Mouse (Mus musculus) G1E (cell line): ENCODE results near the gene Hdac4. TPM values are rescaled to one million over a fixed set of nuclear protein-coding genes. Genes with fewer than 3 reads are reported as not detected.

Source experiments
- ATAC-seq: 2 replicates; pipeline ENCODE4 v1.8.0; 2016; ENCODE audit warnings: mild to moderate bottlenecking; ENCODE audit not compliant: insufficient number of reproducible peaks, poor library complexity, low FRiP score, severe bottlenecking; ENCODE audit errors: extremely low read depth
- DNase-seq: peaks from one replicate; pipeline ENCODE4 v3.0.0; 2012; ENCODE audit warnings: low spot score
- H3K27me3 ChIP-seq: 2 replicates; pipeline ENCODE4 v1.6.1; 2012; ENCODE audit warnings: mild to moderate bottlenecking, low read length, inconsistent platforms; ENCODE audit not compliant: insufficient read depth
- H3K36me3 ChIP-seq: replicated peaks from 2 replicates; pipeline ENCODE3; 2012; ENCODE audit warnings: mild to moderate bottlenecking, inconsistent platforms
- H3K4me1 ChIP-seq: 2 replicates; pipeline ENCODE4 v1.6.1; 2012; ENCODE audit warnings: low read depth, low read length, inconsistent platforms, mixed read lengths; ENCODE audit not compliant: insufficient read depth
- H3K4me3 ChIP-seq: 2 replicates; pipeline ENCODE4 v1.5.1; 2012; ENCODE audit warnings: low read depth, mild to moderate bottlenecking, inconsistent platforms, low read length, moderate library complexity, mixed read lengths
- H3K9me3 ChIP-seq: replicated peaks from 2 replicates; pipeline ENCODE4 v1.6.1; 2012; ENCODE audit warnings: inconsistent platforms
- CTCF ChIP-seq: IDR thresholded peaks from 2 replicates; pipeline ENCODE4 v1.5.1; 2012; ENCODE audit warnings: low read depth, low read length, inconsistent platforms, mixed read lengths
- GATA1 ChIP-seq: IDR thresholded peaks from 2 replicates; pipeline ENCODE4 v1.6.1; 2012; ENCODE audit warnings: borderline replicate concordance, low read length, inconsistent platforms, mixed read lengths
- GATA2 ChIP-seq: IDR thresholded peaks from 2 replicates; pipeline ENCODE4 v1.6.1; 2012; ENCODE audit warnings: low read depth, low read length, inconsistent platforms, borderline replicate concordance
- POLR2AphosphoS5 ChIP-seq: IDR thresholded peaks from 2 replicates; pipeline ENCODE4 v1.6.1; 2012; ENCODE audit warnings: low read depth, low read length, inconsistent platforms; ENCODE audit not compliant: insufficient replicate concordance
- TAL1 ChIP-seq: conservative IDR thresholded peaks from 2 replicates; pipeline ENCODE4 v1.6.1; 2012; ENCODE audit warnings: low read depth, low read length, inconsistent platforms, mixed read lengths
- polyA plus RNA-seq: library from polyadenylated mRNA; stranded (reverse); fragments of >175 nt; gene quantifications from 2 replicates; pipeline ENCODE4 v1.2.3, GENCODE M21; 2012
- total RNA-seq, 2 experiments: library from RNA; stranded (forward) in 1 of 2; stranded (reverse) in 1 of 2; fragments of 200-1000 nt in 1 of 2; fragments of >200 nt in 1 of 2; fragmentation: Nextera tagmentation in 1 of 2; gene quantifications; 2 replicates each; pipeline ENCODE4 v1.2.3; 2014 to 2017

The Hdac4 gene
- total and polyA plus RNA-seq, 3 experiments = 15.0 to 27.2 (median 19.7) TPM

GRCm38 (mm10) chr1:92028158-92028557 lies 167.3 kb downstream of the Hdac4 start:
- no peaks in the 10 kb centered on the region; the same call in 1 of the 2 replicates for H3K9me3 ChIP-seq
- TF ChIP-seq POLR2AphosphoS5 = no peak
- TF ChIP-seq CTCF = no peak
- no peak for TF ChIP-seq TAL1
- TF ChIP-seq GATA2 = no peak
- TF ChIP-seq GATA1 = no peak
- H3K27me3 ChIP-seq = no peaks in the 10 kb centered on the region
- DNase-seq (no peak), ATAC-seq (no peak)
- H3K4me3 ChIP-seq = no peak overlapping the region
- no peaks in the 10 kb centered on the region for H3K4me1 ChIP-seq
- H3K36me3 ChIP-seq = peaks cover 67% of the 10 kb centered on the region

GRCm38 (mm10) chr1:92026351-92026750 lies 169.1 kb downstream of the Hdac4 start:
- Histone ChIP-seq H3K4me1 (peaks cover 5% of the 10 kb centered on the region; the same call in 1 of the 2 replicates), H3K9me3 (no peaks in the 10 kb centered on the region; the same call in 1 of the 2 replicates), H3K27me3 (no peaks in the 10 kb centered on the region), H3K36me3 (peaks cover 73% of the 10 kb centered on the region), H3K4me3 (no peak overlapping the region)
- no peak for DNase-seq
- ATAC-seq = no peak
- TF ChIP-seq GATA2 = no peak
- no peak for TF ChIP-seq GATA1
- no peak for TF ChIP-seq TAL1
- TF ChIP-seq POLR2AphosphoS5 = no peak
- no peak for TF ChIP-seq CTCF

- ATAC-seq = no peak
- no peaks in the 10 kb centered on the region; the same call in 1 of the 2 replicates for H3K9me3 ChIP-seq
- no peak for DNase-seq
- no peak overlapping the region for H3K4me3 ChIP-seq
- peaks cover 7% of the 10 kb centered on the region; the same call in 1 of the 2 replicates for H3K4me1 ChIP-seq
- no peak for TF ChIP-seq TAL1
- TF ChIP-seq CTCF = no peak
- TF ChIP-seq POLR2AphosphoS5 = no peak
- TF ChIP-seq GATA2 = no peak
- TF ChIP-seq GATA1 = no peak
- H3K36me3 ChIP-seq = peaks cover 65% of the 10 kb centered on the region
- no peaks in the 10 kb centered on the region for H3K27me3 ChIP-seq
Measured at GRCm38 (mm10) chr1:92023906-92024305, 171.6 kb downstream of the Hdac4 start.

- no peak for TF ChIP-seq TAL1
- TF ChIP-seq CTCF = no peak
- no peak for TF ChIP-seq POLR2AphosphoS5
- no peak for TF ChIP-seq GATA1
- no peak for TF ChIP-seq GATA2
- Histone ChIP-seq H3K4me3 (no peak overlapping the region), H3K27me3 (no peaks in the 10 kb centered on the region), H3K4me1 (peaks cover 7% of the 10 kb centered on the region; the same call in 1 of the 2 replicates), H3K36me3 (peaks cover 57% of the 10 kb centered on the region), H3K9me3 (no peaks in the 10 kb centered on the region; the same call in 1 of the 2 replicates)
- DNase-seq (no peak), ATAC-seq (no peak)
Measured at GRCm38 (mm10) chr1:92022009-92022408, 173.5 kb downstream of the Hdac4 start.

GRCm38 (mm10) chr1:92015938-92016672 lies 179.4 kb downstream of the Hdac4 start:
- Histone ChIP-seq H3K9me3 (no peaks in the 10 kb centered on the region), H3K36me3 (peaks cover 59% of the 10 kb centered on the region), H3K4me3 (no peak overlapping the region), H3K27me3 (no peaks in the 10 kb centered on the region), H3K4me1 (no peaks in the 10 kb centered on the region)
- TF ChIP-seq GATA2 (no peak), POLR2AphosphoS5 (no peak), CTCF (no peak), GATA1 (no peak), TAL1 (no peak)
- DNase-seq (no peak), ATAC-seq (no peak)

- no peak for DNase-seq
- no peak overlapping the region for H3K4me3 ChIP-seq
- H3K36me3 ChIP-seq = peaks cover 58% of the 10 kb centered on the region
- TF ChIP-seq GATA2 (no peak), GATA1 (no peak), TAL1 (no peak), POLR2AphosphoS5 (no peak), CTCF (no peak)
- no peaks in the 10 kb centered on the region for H3K4me1 ChIP-seq
- H3K9me3 ChIP-seq = no peaks in the 10 kb centered on the region
- H3K27me3 ChIP-seq = no peaks in the 10 kb centered on the region
- ATAC-seq = no peak
Measured at GRCm38 (mm10) chr1:92015252-92015651, 180.2 kb downstream of the Hdac4 start.
